Mouse (Mus musculus) hindbrain, embryonic 11.5 days (tissue): ENCODE data around the gene Cul9. TPM values are rescaled to one million over a fixed set of nuclear protein-coding genes. Genes with fewer than 3 reads are reported as not detected.

Experiments used
- ATAC-seq: fragments of 200-750 bp; cut with Nextera tagmentation; 2 replicates; pipeline ENCODE4 v1.8.0; 2017; ENCODE audit warnings: mild to moderate bottlenecking, moderate TSS enrichment, moderate library complexity; ENCODE audit not compliant: low FRiP score
- DNase-seq: peaks from one replicate; pipeline ENCODE4 v3.0.0-alpha.2; 2015; ENCODE audit warnings: low spot score
- H3K27ac ChIP-seq: fragments of 300-500 bp; sonication (generic); 2 replicates; pipeline ENCODE4 v1.5.1; 2014; ENCODE audit warnings: mild to moderate bottlenecking, low read depth, low read length
- H3K27me3 ChIP-seq: fragments of 300-500 bp; sonication (generic); 2 replicates; pipeline ENCODE4 v1.6.1; 2014; ENCODE audit warnings: mild to moderate bottlenecking, low read length, moderate library complexity, mixed read lengths; ENCODE audit not compliant: control insufficient read depth, insufficient read depth
- H3K36me3 ChIP-seq: fragments of 300-500 bp; sonication (generic); 2 replicates; pipeline ENCODE4 v1.6.1; 2014; ENCODE audit warnings: mild to moderate bottlenecking, low read length, moderate library complexity, mixed read lengths; ENCODE audit not compliant: control insufficient read depth, insufficient read depth
- H3K4me1 ChIP-seq: fragments of 300-500 bp; sonication (generic); replicated peaks from 2 replicates; pipeline ENCODE4 v1.6.1; 2014; ENCODE audit warnings: low read length, mixed read lengths; ENCODE audit not compliant: control insufficient read depth, insufficient read depth
- H3K4me2 ChIP-seq: fragments of 300-500 bp; sonication (generic); replicated peaks from 2 replicates; pipeline ENCODE4 v1.6.1; 2014; ENCODE audit warnings: mild to moderate bottlenecking, low read depth, low read length
- H3K4me3 ChIP-seq: fragments of 300-500 bp; sonication (generic); 2 replicates; pipeline ENCODE4 v1.5.1; 2014; ENCODE audit warnings: low read depth, low read length
- H3K9ac ChIP-seq: fragments of 300-500 bp; sonication (generic); 2 replicates; pipeline ENCODE4 v1.6.1; 2014; ENCODE audit warnings: low read depth, low read length
- H3K9me3 ChIP-seq: fragments of 300-500 bp; sonication (generic); 2 replicates; pipeline ENCODE4 v1.6.1; 2016; ENCODE audit warnings: low read length; ENCODE audit not compliant: control insufficient read depth
- WGBS: fragments of 180-500 bp; shearing (Covaris S2); extraction: QIAGEN DNeasy Blood & Tissue Kit; methylation state at CpG from one replicate; pipeline ENCODE4 v1.1.7; 2014; 5-methylcytosine and 5-hydroxymethylcytosine counted together
- polyA plus RNA-seq: library from polyadenylated mRNA; unstranded; fragments of >200 nt; fragmentation: Nextera tagmentation; extraction: Ambion mirVana; gene quantifications from 2 replicates; pipeline ENCODE4 v1.2.1, GENCODE M21; 2014

Cul9 gene
- polyA plus RNA-seq, 1 experiment from 2014 or later: 4.8 TPM

DNA sequence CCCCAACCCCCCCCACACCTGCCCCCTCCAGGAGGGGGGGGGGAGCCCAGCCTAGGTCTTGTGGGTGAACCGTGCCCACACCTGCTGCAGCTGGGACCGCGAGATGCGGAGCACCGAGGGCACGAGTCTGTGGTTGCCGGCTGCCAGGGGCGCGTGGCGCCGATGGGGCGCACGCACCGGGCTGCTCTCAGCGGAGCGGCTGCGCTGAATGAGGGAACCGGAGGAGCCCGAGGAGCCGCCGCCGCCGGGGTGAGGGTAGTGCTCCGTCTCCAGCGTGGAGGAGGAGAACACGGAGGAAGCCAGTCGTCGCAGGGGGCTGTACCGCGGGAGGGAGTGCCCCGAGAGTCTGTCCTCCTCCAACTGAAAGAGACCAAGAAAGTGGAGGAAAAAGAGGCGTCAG, 85.5 kb downstream of the Cul9 start:
- DNase-seq (no peak), ATAC-seq (no peak)
- peak overlapping the region; percentile 34 for H3K4me2 ChIP-seq
- no peaks in the 10 kb centered on the region for H3K36me3 ChIP-seq
- no peak overlapping the region for H3K27ac ChIP-seq
- H3K4me1 ChIP-seq: peaks cover 4% of the 10 kb centered on the region; the same call in 1 of the 2 replicates
- H3K27me3 ChIP-seq: peaks cover 37% of the 10 kb centered on the region
- peak overlapping the region; percentile 6; the same call in 1 of the 2 replicates for H3K4me3 ChIP-seq
- H3K9me3 ChIP-seq: no peaks in the 10 kb centered on the region
- peak overlapping the region; percentile 19; the same call in 1 of the 2 replicates for H3K9ac ChIP-seq
- 2% methylated on average over 24 of the region's 32 CpGs for WGBS

DNA sequence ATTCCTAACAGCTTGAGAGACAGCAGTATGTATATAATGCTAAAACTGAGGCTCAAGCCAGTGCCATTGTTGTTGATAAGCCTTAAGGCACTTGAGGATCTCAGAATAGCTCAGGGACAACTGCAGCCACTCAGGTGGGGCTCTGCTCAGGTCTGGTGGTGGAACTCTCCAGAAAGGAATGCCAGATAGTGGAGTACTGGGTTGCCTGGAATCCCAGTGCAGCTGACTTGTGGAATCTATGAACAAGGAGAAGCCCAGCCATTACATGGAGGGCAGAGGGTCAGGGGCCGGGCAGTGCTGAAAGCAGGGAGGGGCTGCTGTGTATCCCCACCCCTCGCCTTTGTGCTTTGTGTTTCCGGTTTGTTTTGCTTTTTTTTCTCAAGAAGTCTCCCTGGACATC, 87.7 kb downstream of the Cul9 start:
- Histone ChIP-seq H3K4me3 (no peak overlapping the region), H3K27ac (no peak overlapping the region), H3K9ac (no peak overlapping the region), H3K36me3 (no peaks in the 10 kb centered on the region), H3K27me3 (peaks cover 40% of the 10 kb centered on the region), H3K4me2 (no peak overlapping the region), H3K9me3 (no peaks in the 10 kb centered on the region), H3K4me1 (peaks cover 15% of the 10 kb centered on the region)
- WGBS: 30% methylated on average over 3 of the region's 3 CpGs
- no peak for ATAC-seq
- no peak for DNase-seq

DNA sequence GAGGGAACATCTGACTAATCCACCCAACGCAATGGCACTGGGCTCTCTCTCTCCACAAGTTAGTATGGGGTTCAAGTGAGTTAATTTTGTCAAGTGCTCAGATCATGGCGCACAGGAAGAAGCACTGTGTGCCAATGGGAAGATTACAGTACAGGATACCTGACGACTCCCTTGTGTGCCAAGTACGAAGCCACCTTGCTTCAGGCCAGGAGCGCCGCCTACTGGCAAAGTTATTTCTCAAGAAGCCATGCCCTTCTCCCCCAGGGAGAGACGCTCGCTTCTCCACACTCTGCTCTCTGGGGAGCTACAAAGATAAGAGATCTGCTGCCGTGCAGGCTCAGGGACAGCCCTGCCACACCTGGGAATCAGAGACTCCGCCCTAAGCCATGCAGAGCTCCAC, 88.4 kb downstream of the Cul9 start:
- H3K27me3 ChIP-seq: peaks cover 42% of the 10 kb centered on the region
- DNase-seq: no peak

DNA sequence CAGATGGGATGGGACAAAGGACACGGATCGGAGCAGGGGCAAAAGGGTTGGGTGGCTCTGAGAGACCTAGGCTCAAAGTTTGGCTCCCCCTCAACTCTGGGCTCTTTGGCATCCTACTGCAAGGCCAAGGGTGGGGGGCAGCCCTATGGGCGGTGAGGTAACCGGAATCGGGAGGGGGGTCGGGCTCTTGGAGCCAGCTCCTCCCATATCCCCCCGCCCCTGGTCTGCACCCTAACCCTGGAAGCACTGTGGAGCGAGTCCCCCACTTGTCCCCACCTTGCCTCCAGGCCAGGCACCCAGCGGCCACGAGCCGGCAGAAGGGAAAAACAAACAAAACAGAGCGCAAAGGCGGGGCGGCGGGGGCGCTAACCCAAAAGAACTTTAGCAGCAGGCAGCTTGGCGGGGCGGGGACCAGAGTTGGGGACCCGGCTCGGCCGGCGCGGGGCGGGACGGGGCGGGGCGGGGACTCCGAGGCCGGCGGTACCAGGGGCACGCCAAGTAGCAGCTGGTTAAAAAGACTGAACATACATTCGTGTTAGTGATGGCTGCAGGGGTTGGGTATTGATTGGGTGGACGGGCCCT, 91.0 kb downstream of the Cul9 start:
- peak overlapping the region; percentile 31 for H3K4me3 ChIP-seq
- peaks cover 16% of the 10 kb centered on the region for H3K4me1 ChIP-seq
- DNase-seq (peak; percentile 69), ATAC-seq (peak; percentile 69)
- peaks cover 27% of the 10 kb centered on the region for H3K27me3 ChIP-seq
- 1% methylated on average over 32 of the region's 33 CpGs for WGBS
- H3K9me3 ChIP-seq: no peaks in the 10 kb centered on the region
- H3K4me2 ChIP-seq: peak overlapping the region; percentile 73
- no peak overlapping the region for H3K27ac ChIP-seq
- H3K9ac ChIP-seq: peak overlapping the region; percentile 31; the same call in 1 of the 2 replicates
- no peaks in the 10 kb centered on the region for H3K36me3 ChIP-seq

More for the DNA sequence above, 88.4 kb downstream of the Cul9 start:
- Histone ChIP-seq H3K4me1 (peaks cover 19% of the 10 kb centered on the region), H3K4me2 (no peak overlapping the region), H3K36me3 (no peaks in the 10 kb centered on the region), H3K9me3 (no peaks in the 10 kb centered on the region), H3K4me3 (no peak overlapping the region), H3K9ac (no peak overlapping the region), H3K27ac (no peak overlapping the region)
- ATAC-seq: no peak
- 12% methylated on average over 10 of the region's 10 CpGs for WGBS

DNA sequence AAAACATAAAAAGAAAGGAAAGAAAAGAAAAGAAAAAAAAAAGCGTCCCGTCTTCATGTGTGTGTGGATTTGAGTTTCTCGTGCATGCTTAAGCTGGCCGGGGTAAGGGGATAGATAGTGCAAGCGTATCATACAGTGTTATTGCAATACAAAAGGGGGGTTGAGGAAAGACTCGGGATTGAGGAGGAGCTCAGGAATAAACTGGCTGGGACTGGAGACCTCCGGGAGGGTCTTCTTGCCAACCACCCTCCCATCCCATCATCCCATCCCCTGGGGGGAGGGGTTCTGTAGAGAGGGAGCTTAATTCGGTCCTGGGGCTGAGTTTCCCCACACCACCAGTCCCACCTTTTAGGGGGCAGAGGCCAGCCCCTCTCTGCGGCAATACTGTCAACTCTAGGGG, 91.6 kb downstream of the Cul9 start:
- 1% methylated on average over 9 of the region's 9 CpGs for WGBS
- Histone ChIP-seq H3K9me3 (no peaks in the 10 kb centered on the region), H3K4me3 (peak overlapping the region; percentile 31), H3K27me3 (peaks cover 23% of the 10 kb centered on the region), H3K4me2 (peak overlapping the region; percentile 73), H3K27ac (0 out of 2 replicates have a peak overlapping the region, but pooled peaks have one; percentile 51), H3K36me3 (no peaks in the 10 kb centered on the region), H3K4me1 (peaks cover 16% of the 10 kb centered on the region), H3K9ac (peak overlapping the region; percentile 44; the same call in 1 of the 2 replicates)
- ATAC-seq (0 out of 2 replicates have a peak, but pooled peaks have one; percentile 16), DNase-seq (peak; percentile 63)

DNA sequence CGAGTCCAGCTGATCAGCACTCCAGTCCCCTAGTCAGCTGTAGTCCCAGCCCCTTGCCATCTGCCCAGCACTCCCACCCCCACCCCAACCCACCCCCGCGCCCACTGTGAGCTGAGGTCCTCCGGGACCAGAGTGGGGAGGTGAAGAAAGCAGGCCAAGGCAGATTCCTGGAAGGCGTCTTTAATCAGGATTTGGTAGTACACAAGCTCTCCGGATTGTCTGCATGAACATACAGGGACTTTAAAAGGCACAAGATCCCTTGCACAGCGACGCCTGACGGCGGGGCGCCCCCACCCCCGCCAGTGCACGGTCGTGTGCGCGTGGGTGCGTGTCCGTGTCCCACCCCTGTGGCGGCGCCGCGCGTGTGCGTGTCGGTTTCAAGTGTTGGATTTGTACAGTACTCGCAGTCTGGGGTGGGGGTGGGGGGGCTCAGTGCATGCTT, 92.2 kb downstream of the Cul9 start:
- DNase-seq: peak; percentile 48
- Histone ChIP-seq H3K27ac (peak overlapping the region; percentile 51), H3K9me3 (no peaks in the 10 kb centered on the region), H3K4me2 (peak overlapping the region; percentile 73), H3K27me3 (peaks cover 22% of the 10 kb centered on the region), H3K4me3 (peak overlapping the region; percentile 23; the same call in 1 of the 2 replicates), H3K4me1 (peaks cover 16% of the 10 kb centered on the region), H3K36me3 (no peaks in the 10 kb centered on the region), H3K9ac (peak overlapping the region; percentile 44; the same call in 1 of the 2 replicates)
- ATAC-seq: peak; percentile 47; the same call in 1 of the 2 replicates
- 3% methylated on average over 26 of the region's 26 CpGs for WGBS

DNA sequence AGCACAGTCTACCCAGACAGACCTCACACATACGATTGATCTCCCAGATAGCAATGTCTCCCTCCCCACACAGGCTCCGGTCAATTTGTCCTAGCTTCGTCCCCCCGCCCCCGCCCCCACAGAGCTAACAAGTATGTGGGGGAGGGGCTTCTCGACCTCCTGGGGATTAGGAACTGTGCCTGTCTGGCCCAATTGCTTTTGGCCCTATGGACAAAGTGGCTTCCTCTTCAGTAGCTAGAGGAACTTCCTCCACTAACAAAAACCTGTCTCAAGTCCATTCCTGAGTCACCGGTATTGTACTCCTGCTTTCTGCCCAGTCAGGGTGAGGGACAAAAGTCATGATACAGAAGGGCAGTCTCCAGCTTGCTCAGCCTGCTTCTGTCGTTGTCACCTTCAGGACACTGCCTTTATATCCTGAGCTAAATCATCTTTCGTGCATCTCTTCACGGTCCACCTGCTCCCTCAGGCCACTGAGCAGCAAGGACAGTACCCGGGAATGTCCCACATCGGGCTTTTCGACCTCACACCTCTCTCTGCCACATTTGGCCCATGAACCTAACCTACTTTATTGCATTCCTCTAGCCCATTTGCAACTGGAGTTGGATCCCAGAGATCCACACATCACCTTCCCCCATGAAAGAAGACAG, 92.8 kb downstream of the Cul9 start:
- H3K4me3 ChIP-seq: no peak overlapping the region
- H3K4me1 ChIP-seq: peaks cover 16% of the 10 kb centered on the region
- H3K27me3 ChIP-seq: peaks cover 22% of the 10 kb centered on the region
- WGBS: 5% methylated on average over 13 of the region's 13 CpGs
- no peaks in the 10 kb centered on the region for H3K36me3 ChIP-seq
- H3K27ac ChIP-seq: peak overlapping the region; percentile 51; the same call in 1 of the 2 replicates
- no peak for DNase-seq
- H3K9me3 ChIP-seq: no peaks in the 10 kb centered on the region
- peak overlapping the region; percentile 15; the same call in 1 of the 2 replicates for H3K4me2 ChIP-seq
- H3K9ac ChIP-seq: no peak overlapping the region
- no peak for ATAC-seq

DNA sequence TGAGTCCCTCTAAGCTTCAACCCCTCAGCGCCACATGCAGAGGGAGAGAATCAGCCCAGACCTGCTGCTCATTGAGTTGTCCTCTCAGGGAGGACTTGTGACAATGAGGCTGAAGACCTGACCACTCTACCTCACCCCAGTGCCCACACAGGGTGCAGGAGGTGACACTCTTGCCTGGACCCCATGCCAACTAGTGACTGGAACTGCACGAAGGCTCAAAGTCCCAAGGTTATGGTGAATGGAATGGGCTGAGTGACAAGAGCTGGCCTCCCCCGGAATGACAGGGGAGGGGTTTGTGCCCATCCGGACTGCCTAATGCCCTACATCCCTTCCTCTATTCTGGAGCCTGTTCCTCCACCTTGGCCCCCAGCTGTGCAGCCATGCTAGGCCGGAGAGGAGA, 93.5 kb downstream of the Cul9 start:
- no peak overlapping the region for H3K4me2 ChIP-seq
- H3K27ac ChIP-seq: no peak overlapping the region
- peaks cover 16% of the 10 kb centered on the region for H3K27me3 ChIP-seq
- ATAC-seq (no peak), DNase-seq (no peak)
- H3K4me3 ChIP-seq: no peak overlapping the region
- H3K9ac ChIP-seq: no peak overlapping the region
- peaks cover 16% of the 10 kb centered on the region for H3K4me1 ChIP-seq
- WGBS: 31% methylated on average over 5 of the region's 5 CpGs
- H3K36me3 ChIP-seq: no peaks in the 10 kb centered on the region
- H3K9me3 ChIP-seq: no peaks in the 10 kb centered on the region
